Mouse (Mus musculus): ENCODE measurements around the gene 4932438H23Rik.

The 4932438H23Rik gene

DNA sequence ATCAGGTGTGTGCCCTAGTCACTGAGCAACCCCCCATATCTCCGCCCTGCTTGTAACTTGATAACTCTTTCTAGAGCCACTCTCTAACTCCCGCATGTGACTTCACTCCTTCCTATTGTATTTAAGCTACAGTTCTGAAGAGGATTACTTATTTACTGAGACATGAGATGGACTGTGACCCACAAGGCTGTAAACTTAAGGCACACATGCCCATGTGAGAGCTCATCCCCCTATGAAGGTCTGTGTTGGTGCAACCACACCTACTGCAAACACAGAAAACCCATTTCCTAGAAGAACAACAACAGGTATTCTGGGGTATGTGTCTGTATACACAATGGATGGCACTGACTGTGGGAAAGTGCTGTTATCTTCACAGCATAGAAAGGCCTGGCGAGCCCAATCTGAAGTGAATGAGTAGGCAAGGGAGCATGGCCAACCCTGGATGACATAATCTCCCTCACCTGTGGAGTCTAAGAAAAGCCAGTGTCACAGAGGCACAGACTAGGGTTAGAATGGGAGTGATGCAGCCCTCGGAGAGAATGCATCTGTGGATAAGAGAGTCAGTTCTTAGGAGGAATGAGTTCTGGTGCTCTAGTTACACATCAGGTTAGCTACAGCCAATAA is 89.9 kb downstream of the 4932438H23Rik start:
- DNase-seq: no peak

All from B cell, adult 2 months (primary cell).